Mouse (Mus musculus) retina, adult 2 months (tissue): Measurements from ENCODE around the gene Gprin3.
"Not testable (repeated sequence)": the region's sequence is repeated elsewhere in the genome, so short reads cannot be mapped to it uniquely, and the experiment has no call there.

Experiments
- DNase-seq: peaks from one replicate; pipeline ENCODE4 v3.0.0-alpha.2; 2012; ENCODE audit warnings: low read depth, low spot score

The Gprin3 gene

GRCm38 (mm10) chr6:59351108-59351789 lies 74.8 kb downstream of the Gprin3 start:
- no peak for DNase-seq

GRCm38 (mm10) chr6:59348673-59349072 lies 77.4 kb downstream of the Gprin3 start:
- DNase-seq = no peak

GRCm38 (mm10) chr6:59341146-59341545 lies 84.9 kb downstream of the Gprin3 start:
- no peak for DNase-seq

GRCm38 (mm10) chr6:59328297-59328696 lies 97.8 kb downstream of the Gprin3 start:
- no peak for DNase-seq

- DNase-seq = no peak
These were observed 110.2 kb downstream of the Gprin3 start for GRCm38 (mm10) chr6:59315868-59316267.

- DNase-seq = no peak
These were observed 111.0 kb downstream of the Gprin3 start for GRCm38 (mm10) chr6:59315090-59315489.

- no peak for DNase-seq
These were observed 112.9 kb downstream of the Gprin3 start for GRCm38 (mm10) chr6:59313162-59313561.

- DNase-seq = no peak
These were observed 114.9 kb downstream of the Gprin3 start for GRCm38 (mm10) chr6:59311241-59311640.

GRCm38 (mm10) chr6:59304235-59304942 lies 121.7 kb downstream of the Gprin3 start:
- DNase-seq = not testable (repeated sequence)

GRCm38 (mm10) chr6:59303031-59303430 lies 123.1 kb downstream of the Gprin3 start:
- DNase-seq = no peak
